Mouse (Mus musculus) spleen, adult 12 weeks (tissue): Measurements from ENCODE around the gene 5031439G07Rik.
"Not testable (repeated sequence)": the region's sequence is repeated elsewhere in the genome, so short reads cannot be mapped to it uniquely, and the experiment has no call there.

ENCODE experiments used
- DNase-seq: peaks from one replicate; pipeline ENCODE4 v3.0.0; 2022; ENCODE audit warnings: low spot score

Gene 5031439G07Rik

DNA sequence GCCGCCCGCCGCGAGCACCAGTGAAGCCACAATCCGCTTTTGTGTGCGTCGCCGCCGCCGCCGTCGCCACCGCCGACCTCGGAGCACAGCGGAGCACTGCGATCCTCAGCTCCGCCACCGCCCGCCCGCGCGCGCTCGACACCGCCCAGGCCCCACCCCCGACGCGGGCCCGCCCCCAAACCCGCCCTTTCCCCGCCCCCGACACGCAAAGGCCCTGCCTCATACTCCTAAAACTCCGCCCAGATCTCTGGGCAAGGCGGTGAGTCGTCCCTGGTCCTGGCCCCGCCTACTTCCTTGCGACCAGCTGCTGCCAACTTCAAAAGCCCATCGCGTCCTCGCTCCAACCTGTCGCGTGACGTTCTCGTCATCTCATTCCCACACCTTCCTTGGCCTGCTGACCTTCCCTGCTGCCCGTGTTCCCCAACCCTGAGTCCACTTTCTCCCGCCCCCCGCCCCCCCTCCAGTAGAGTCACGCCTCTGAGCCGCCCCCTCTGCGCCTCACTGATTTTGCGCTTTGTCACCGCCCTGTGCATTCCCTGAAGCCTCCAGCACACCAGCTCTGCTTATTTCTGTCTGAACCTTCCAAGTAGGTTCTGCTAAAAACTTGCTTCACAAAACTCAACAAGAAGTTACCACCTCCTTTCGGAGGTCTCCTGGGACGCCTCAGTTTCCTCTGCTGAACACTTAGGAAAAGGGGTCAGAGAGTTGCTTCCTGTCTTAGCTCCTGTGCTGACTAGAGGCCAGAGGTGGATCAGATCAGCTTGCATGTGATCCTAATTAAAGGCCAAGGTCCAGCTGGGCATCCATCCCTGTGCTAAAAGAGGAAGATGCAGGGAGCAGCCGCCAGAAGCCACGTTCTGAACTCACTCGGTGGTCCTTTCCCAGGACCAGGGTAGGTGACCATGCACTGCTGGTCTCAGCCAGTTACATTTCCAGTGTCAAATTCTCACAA is at the start of gene 5031439G07Rik:
Gene 5031439G07Rik (minus strand): TSS at position 678 of the 952 bp plus-strand sequence.
- DNase-seq: peak; percentile 71

- no peak for DNase-seq
Measured at GRCm38 (mm10) chr15:85037343-85037690, 49.0 kb upstream of the 5031439G07Rik start.

DNA sequence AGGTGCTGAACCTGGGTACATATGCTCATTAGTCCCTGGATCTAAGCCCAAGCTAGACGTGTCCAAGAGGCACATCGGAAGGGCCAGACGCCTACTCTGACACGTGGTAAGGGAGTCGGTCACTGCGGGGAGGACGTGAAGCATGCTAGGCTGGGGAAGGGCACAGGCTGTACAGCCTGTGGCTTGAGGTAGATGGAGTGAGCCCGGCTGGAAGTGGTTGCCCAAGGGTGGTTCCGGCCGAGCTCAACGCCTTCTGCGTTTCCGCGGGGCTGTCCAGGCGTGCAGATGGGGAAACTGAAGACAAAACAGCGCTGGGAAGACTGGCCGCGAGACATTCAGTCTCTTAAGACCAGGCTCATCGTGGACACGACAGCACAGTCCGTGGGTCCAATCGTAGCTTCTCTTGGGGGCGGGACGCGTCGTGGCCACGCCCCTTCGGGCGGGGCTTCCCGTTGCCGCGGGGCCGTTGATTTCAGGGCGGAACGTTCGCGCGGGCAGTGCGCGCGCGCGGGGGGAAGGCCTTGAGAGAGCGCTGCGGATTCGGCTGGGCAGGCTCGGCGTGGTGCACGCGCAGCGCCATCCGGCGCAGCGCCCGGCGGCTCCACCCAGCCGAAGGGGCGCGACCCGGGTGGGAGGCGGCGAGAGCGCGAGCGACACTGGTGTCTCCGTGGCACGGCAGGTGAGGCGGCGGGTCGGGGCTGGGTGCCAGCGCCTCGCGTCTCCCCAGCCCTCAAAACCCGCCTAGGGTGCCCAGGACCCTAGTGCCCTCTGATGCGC is 48.4 kb upstream of the 5031439G07Rik start:
- peak; percentile 96 for DNase-seq

GRCm38 (mm10) chr15:85033916-85034315 is 45.6 kb upstream of the 5031439G07Rik start:
- not testable (repeated sequence) for DNase-seq

GRCm38 (mm10) chr15:85031866-85032265 is 43.5 kb upstream of the 5031439G07Rik start:
- no peak for DNase-seq

DNA sequence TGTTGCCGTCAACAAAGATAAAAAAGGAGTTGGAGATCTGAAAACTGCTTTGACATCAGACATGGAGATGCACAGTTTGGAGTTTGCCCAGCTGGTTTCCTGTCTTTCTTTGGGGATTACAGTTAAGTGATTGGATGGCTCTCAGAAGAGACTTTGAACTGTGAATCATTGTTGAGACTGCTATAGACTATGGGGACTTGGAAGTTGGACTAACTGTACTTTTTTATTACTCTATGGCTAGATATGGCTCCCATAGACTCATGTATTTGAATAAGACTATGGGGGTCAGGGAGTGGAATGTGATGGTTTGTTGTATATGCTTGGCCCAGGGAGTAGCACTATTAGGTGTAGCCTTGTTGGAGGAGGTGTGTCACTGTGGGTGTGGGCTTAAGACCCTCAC is 42.3 kb upstream of the 5031439G07Rik start:
- DNase-seq: not testable (repeated sequence)

- not testable (repeated sequence) for DNase-seq
Measured at GRCm38 (mm10) chr15:85028648-85029047, 40.3 kb upstream of the 5031439G07Rik start, which contains the start of gene Fam118a. Fam118a (plus strand) TSS chr15:85028948.

GRCm38 (mm10) chr15:85027740-85028139 is 39.4 kb upstream of the 5031439G07Rik start:
- no peak for DNase-seq

GRCm38 (mm10) chr15:85026197-85026596 is 37.8 kb upstream of the 5031439G07Rik start:
- no peak for DNase-seq

DNA sequence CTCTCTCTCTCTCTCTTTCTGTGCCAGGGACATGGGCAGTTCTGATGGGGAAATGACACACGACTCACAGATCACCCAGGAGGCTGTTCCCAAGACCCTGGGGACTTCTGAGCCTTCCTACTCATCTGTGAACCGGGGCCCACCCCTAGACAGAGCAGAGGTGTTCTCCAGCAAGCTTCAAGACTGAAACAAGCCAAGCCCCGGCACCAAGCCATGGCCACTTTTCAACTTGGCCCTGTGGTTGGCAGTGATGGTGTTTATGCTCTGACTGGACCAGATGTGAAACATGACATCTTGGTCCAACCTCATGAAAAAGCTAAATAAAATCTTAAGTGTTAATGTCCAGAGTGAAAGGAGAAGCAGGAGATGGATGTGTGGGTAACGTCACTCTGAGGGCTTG is 33.9 kb upstream of the 5031439G07Rik start:
- DNase-seq: no peak

- DNase-seq: no peak
Measured at GRCm38 (mm10) chr15:85016951-85017664, 28.8 kb upstream of the 5031439G07Rik start, which contains the start of gene Upk3a. Upk3a (plus strand) TSS chr15:85017141.

- no peak for DNase-seq
Measured at GRCm38 (mm10) chr15:85015771-85016170, 27.4 kb upstream of the 5031439G07Rik start.

GRCm38 (mm10) chr15:85012662-85013054 is 24.3 kb upstream of the 5031439G07Rik start:
- no peak for DNase-seq

DNA sequence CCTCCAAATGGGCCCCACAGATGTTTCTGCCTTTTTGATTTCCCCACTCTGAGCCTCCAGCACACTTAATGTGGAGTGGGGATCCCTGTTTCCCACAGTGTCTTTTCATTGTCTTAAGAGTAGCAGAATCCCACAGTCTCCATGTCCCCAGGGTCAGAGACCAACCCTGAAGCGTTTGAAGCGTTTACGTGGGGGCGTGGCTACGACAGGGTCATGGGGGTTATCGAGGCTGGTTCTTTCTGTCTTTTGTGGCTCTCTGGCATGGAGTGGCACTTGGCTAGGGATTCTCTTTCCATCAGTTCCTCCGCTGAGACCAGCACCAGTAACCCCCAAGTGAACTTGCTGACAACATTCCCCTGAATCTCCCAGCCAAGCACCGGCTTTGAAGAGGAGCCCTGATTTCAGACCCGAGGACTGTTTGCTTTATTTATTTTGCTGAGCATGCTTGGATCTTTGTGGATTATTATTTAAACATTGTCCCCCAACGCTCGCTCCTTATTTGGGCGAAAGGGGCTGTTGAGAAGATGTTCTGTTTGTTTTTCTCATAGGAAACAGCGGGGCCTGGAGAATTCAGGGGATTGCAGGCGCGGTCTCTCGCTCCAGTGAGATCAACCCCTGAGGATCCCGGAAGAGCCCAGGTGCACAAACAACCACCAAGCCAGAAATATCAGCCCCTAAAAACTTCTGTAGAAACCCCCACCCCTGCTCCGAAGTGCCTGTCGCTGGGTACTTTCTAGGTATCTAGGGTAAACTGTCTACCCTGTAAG is 23.7 kb upstream of the 5031439G07Rik start:
- no peak for DNase-seq

DNA sequence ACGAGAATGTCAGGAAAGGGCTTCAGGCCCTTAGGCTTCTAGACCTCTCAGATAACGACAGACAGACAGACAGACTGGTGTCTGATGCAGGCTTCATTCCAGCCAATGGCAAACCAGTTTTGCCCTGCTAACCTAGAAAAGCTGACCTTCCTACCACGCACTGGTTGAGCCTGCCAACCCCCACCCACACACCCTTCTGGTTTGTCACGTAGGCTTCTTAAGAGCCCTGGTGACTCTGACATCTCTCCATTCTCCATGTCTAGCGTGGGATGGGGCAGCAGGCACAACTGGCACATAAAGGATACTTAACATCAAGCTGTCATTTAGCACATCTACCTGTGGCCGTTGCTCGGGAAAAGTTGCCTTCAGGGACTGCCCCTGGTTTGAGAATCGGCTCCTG is 21.3 kb upstream of the 5031439G07Rik start:
- DNase-seq: no peak

- peak; percentile 53 for DNase-seq
Measured at GRCm38 (mm10) chr15:85000984-85001982, 12.9 kb upstream of the 5031439G07Rik start.

DNA sequence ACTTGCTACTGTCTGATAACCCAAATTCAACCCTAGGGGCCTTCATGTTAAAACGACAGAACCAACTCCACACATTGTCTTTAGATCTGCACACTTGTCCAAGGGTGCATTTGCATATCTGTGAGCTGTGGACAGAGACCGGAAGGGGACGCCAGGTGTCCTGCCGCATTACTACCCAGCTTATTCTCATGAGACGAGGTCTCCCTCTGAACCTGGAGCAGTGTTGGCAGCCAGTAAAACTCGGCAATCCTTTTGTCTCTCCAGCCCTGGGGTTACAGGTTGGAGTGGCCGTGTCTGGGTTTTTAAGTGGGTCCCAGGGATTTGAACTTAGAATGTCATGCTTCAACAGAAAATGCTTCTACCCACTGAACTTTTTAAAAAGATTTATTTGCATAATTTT is 11.6 kb upstream of the 5031439G07Rik start:
- DNase-seq: no peak

- no peak for DNase-seq
Measured at GRCm38 (mm10) chr15:84997768-84998454, 9.6 kb upstream of the 5031439G07Rik start.

GRCm38 (mm10) chr15:84995967-84996366 is 7.6 kb upstream of the 5031439G07Rik start:
- DNase-seq: no peak
